Mouse (Mus musculus) embryonic facial prominence, embryonic 12.5 days (tissue): Measurements from ENCODE around the gene Tmeff1. TPM values are rescaled to one million over a fixed set of nuclear protein-coding genes. Genes with fewer than 3 reads are reported as not detected.

Experiments
- ATAC-seq: fragments of 200-750 bp; cut with Nextera tagmentation; 2 replicates; pipeline ENCODE4 v1.8.0; 2017; ENCODE audit not compliant: insufficient number of reproducible peaks, insufficient read depth, low FRiP score, low TSS enrichment
- H3K27ac ChIP-seq: fragments of 300-500 bp; sonication (generic); 2 replicates; pipeline ENCODE4 v1.5.1; 2016; ENCODE audit warnings: mild to moderate bottlenecking
- H3K27me3 ChIP-seq: fragments of 300-500 bp; sonication (generic); 2 replicates; pipeline ENCODE4 v1.6.1; 2016; ENCODE audit warnings: mild to moderate bottlenecking, moderate library complexity
- H3K36me3 ChIP-seq: fragments of 300-500 bp; sonication (generic); 2 replicates; pipeline ENCODE4 v1.6.1; 2016; ENCODE audit warnings: mild to moderate bottlenecking
- H3K4me1 ChIP-seq: fragments of 300-500 bp; sonication (generic); 2 replicates; pipeline ENCODE4 v1.6.1; 2016
- H3K4me2 ChIP-seq: fragments of 300-500 bp; sonication (generic); replicated peaks from 2 replicates; pipeline ENCODE4 v1.6.1; 2016; ENCODE audit warnings: mild to moderate bottlenecking, moderate library complexity
- H3K4me3 ChIP-seq: fragments of 300-500 bp; sonication (generic); 2 replicates; pipeline ENCODE4 v1.5.1; 2016; ENCODE audit warnings: mild to moderate bottlenecking
- H3K9ac ChIP-seq: fragments of 300-500 bp; sonication (generic); 2 replicates; pipeline ENCODE4 v1.6.1; 2016; ENCODE audit warnings: mild to moderate bottlenecking, moderate library complexity
- H3K9me3 ChIP-seq: fragments of 300-500 bp; sonication (generic); 2 replicates; pipeline ENCODE4 v1.6.1; 2016; ENCODE audit warnings: mild to moderate bottlenecking, moderate library complexity
- WGBS: fragments of 180-500 bp; shearing (Covaris S2); methylation state at CpG from one replicate; pipeline ENCODE4 v1.1.7; 2016; 5-methylcytosine and 5-hydroxymethylcytosine counted together
- polyA plus RNA-seq: library from polyadenylated mRNA; unstranded; fragments of >200 nt; fragmentation: Nextera tagmentation; extraction: Ambion mirVana; gene quantifications from 2 replicates; pipeline ENCODE4 v1.2.1, GENCODE M21; 2016

Tmeff1 gene
- polyA plus RNA-seq, 1 experiment from 2014 or later = 124 TPM

DNA sequence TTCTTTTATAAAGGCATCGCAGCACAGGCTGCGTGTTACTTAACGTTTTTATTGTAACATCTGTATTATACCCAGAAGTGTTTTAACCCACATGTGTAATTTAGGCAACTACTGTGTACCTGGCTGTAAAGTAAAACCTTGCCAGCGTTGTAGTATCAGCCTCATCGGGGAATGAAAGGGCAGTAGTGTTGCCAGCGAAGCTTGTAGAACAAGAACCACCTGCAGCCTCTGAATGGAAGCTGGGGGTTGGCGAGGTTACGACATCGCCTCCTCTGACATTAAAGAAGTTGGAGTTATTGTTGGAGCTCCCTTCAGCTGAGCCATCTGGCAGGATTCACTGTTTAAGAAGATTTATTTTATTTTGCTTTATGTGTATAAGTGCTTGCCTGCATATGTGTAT is 40.9 kb downstream of the Tmeff1 start:
- Histone ChIP-seq H3K4me1 (no peaks in the 10 kb centered on the region), H3K9me3 (no peaks in the 10 kb centered on the region), H3K4me2 (no peak overlapping the region), H3K36me3 (peaks cover 62% of the 10 kb centered on the region), H3K4me3 (no peak overlapping the region), H3K27ac (no peak overlapping the region), H3K9ac (no peak overlapping the region), H3K27me3 (no peaks in the 10 kb centered on the region)
- no peak for ATAC-seq
- 82% methylated on average over 9 of the region's 9 CpGs for WGBS

GRCm38 (mm10) chr4:48629445-48629844 is 44.5 kb downstream of the Tmeff1 start:
- Histone ChIP-seq H3K4me1 (no peaks in the 10 kb centered on the region), H3K9me3 (no peaks in the 10 kb centered on the region), H3K9ac (no peak overlapping the region), H3K4me3 (no peak overlapping the region), H3K4me2 (no peak overlapping the region), H3K27ac (no peak overlapping the region), H3K27me3 (no peaks in the 10 kb centered on the region), H3K36me3 (peaks cover 51% of the 10 kb centered on the region)
- ATAC-seq = no peak
- WGBS = 91% methylated on average over 13 of the region's 13 CpGs

DNA sequence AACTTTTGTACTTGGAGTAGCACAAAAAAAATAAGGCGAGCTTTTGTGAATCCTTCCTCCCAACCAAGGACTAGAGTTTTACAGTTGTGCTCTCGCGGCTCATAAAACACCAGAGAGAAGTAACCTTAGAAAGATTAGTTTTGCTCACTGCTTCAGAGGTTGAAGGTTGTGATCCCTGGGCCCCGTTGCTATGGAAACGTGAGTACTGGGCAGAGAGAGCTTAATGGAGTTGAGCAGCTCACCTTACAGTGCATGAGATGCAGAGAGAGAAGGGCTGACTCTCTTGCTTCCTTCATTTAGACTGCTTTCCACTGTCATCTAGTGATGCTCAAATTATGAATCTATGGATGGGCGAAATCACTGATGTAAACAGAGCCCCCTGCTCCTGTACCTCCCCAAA is 48.6 kb downstream of the Tmeff1 start:
- no peak for ATAC-seq
- WGBS = 56% methylated on average over 6 of the region's 6 CpGs

DNA sequence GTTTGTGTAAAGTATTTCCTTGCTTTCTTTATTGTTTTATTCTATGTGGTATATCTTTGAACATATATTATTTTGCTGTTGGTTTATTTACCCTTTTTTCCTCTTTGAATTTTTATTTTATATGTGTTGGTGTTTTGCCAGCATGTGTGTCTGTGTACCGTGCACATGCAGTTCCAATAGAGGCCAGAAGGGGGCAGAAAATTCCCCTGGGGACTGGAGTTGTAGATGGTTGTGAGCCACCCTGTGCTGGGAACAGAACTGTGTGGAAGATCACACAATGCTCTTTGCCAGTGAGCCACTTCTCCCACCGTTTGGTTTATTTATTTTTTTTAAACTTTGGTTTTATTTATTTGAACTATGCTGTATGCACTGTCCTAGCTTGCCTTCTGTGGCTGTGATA is 49.1 kb downstream of the Tmeff1 start:
- Histone ChIP-seq H3K4me1 (peaks cover 9% of the 10 kb centered on the region; the same call in 1 of the 2 replicates), H3K9ac (no peak overlapping the region), H3K27ac (no peak overlapping the region), H3K36me3 (peaks cover 39% of the 10 kb centered on the region), H3K9me3 (no peaks in the 10 kb centered on the region), H3K4me3 (no peak overlapping the region), H3K4me2 (no peak overlapping the region), H3K27me3 (no peaks in the 10 kb centered on the region)
- 69% methylated on average over 2 of the region's 2 CpGs for WGBS
- ATAC-seq = no peak

More for the DNA sequence above, 48.6 kb downstream of the Tmeff1 start:
- no peak overlapping the region for H3K27ac ChIP-seq
- H3K4me1 ChIP-seq = peaks cover 9% of the 10 kb centered on the region; the same call in 1 of the 2 replicates
- no peaks in the 10 kb centered on the region for H3K27me3 ChIP-seq
- peaks cover 42% of the 10 kb centered on the region for H3K36me3 ChIP-seq
- H3K9me3 ChIP-seq = no peaks in the 10 kb centered on the region
- H3K9ac ChIP-seq = no peak overlapping the region
- no peak overlapping the region for H3K4me3 ChIP-seq
- no peak overlapping the region for H3K4me2 ChIP-seq

- WGBS = 94% methylated on average over 13 of the region's 13 CpGs
- H3K4me3 ChIP-seq = no peak overlapping the region
- H3K27ac ChIP-seq = no peak overlapping the region
- H3K4me1 ChIP-seq = peaks cover 9% of the 10 kb centered on the region; the same call in 1 of the 2 replicates
- H3K36me3 ChIP-seq = peaks cover 47% of the 10 kb centered on the region
- ATAC-seq = no peak
- no peak overlapping the region for H3K9ac ChIP-seq
- no peak overlapping the region for H3K4me2 ChIP-seq
- no peaks in the 10 kb centered on the region for H3K9me3 ChIP-seq
- no peaks in the 10 kb centered on the region for H3K27me3 ChIP-seq
Observed at GRCm38 (mm10) chr4:48636831-48637230, 51.9 kb downstream of the Tmeff1 start.

DNA sequence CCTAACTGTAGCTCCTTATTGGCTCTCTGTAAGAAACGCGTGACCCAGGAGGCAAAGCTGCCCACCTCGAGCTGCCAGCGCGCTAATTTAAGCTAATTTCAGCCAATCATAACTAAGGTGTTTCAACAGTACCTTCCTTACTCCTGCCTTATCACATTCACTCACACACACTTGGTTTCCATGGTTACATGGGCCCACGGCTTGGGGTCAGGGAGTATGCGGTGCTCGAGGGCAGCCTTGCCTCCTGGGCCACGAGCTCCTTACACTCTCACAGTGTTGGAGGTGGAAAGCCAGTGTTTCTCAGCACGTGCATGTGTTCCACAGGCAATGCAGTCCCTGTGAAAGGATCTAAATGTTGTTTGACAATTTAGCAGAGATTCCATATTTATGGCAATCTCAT is 53.2 kb downstream of the Tmeff1 start:
- 80% methylated on average over 10 of the region's 10 CpGs for WGBS
- no peak for ATAC-seq
- Histone ChIP-seq H3K4me3 (no peak overlapping the region), H3K9me3 (no peaks in the 10 kb centered on the region), H3K4me2 (no peak overlapping the region), H3K27ac (no peak overlapping the region), H3K36me3 (peaks cover 53% of the 10 kb centered on the region), H3K9ac (no peak overlapping the region), H3K27me3 (no peaks in the 10 kb centered on the region), H3K4me1 (peaks cover 9% of the 10 kb centered on the region; the same call in 1 of the 2 replicates)

DNA sequence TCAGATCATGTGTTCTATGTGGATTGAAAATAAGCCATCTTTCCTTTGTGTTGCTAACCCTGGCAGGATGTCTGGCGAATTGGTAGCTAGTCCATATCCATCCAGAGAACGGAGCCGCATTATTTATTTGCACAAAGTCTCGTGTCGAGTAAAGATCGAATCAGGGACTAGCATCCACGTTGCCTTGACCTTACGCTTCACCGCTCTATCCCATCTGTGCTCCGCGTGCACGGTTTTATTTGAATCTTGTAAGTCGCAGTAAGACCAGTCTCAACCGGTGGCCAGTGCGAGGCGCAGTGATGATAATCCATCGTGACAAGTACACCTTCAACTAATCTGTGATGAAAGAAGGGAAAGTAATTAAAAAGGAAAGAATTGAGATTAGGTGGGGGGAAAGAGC is 54.5 kb downstream of the Tmeff1 start:
- ATAC-seq = no peak
- 90% methylated on average over 17 of the region's 17 CpGs for WGBS

DNA sequence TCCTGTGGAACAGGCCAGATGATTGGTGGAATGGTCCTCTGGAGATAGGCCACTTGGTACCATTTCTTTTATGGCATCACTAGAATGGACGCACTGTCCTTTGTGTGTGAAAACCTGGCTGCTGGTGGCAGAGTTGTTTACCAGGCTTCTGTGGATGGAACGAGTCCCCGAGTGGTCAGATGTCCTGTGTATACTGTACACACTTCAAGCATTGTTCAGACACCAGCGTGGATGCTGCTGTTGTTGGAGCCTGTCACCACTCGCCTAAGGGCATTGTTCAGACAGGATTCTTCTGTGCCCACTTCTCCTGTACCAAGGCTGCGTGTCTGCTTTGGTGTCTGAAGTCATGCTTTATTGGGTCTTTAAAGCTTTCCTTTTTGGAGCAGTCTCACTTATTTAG is 58.8 kb downstream of the Tmeff1 start:
- ATAC-seq = no peak
- no peaks in the 10 kb centered on the region for H3K27me3 ChIP-seq
- peaks cover 72% of the 10 kb centered on the region for H3K36me3 ChIP-seq
- H3K27ac ChIP-seq = no peak overlapping the region
- H3K4me2 ChIP-seq = no peak overlapping the region
- H3K9ac ChIP-seq = no peak overlapping the region
- no peak overlapping the region for H3K4me3 ChIP-seq
- 85% methylated on average over 6 of the region's 6 CpGs for WGBS
- no peaks in the 10 kb centered on the region for H3K4me1 ChIP-seq
- H3K9me3 ChIP-seq = 0 out of 2 replicates have a peak, but pooled peaks cover 3% of the 10 kb centered on the region

More for the DNA sequence above, 54.5 kb downstream of the Tmeff1 start:
- Histone ChIP-seq H3K4me1 (peaks cover 9% of the 10 kb centered on the region; the same call in 1 of the 2 replicates), H3K9me3 (no peaks in the 10 kb centered on the region), H3K27me3 (no peaks in the 10 kb centered on the region), H3K4me2 (no peak overlapping the region), H3K36me3 (peaks cover 60% of the 10 kb centered on the region), H3K9ac (no peak overlapping the region), H3K27ac (no peak overlapping the region), H3K4me3 (no peak overlapping the region)

- H3K9me3 ChIP-seq = 0 out of 2 replicates have a peak, but pooled peaks cover 3% of the 10 kb centered on the region
- H3K27me3 ChIP-seq = no peaks in the 10 kb centered on the region
- no peak for ATAC-seq
- peaks cover 72% of the 10 kb centered on the region for H3K36me3 ChIP-seq
- no peak overlapping the region for H3K4me3 ChIP-seq
- H3K27ac ChIP-seq = no peak overlapping the region
- 90% methylated on average over 5 of the region's 5 CpGs for WGBS
- H3K4me2 ChIP-seq = no peak overlapping the region
- no peaks in the 10 kb centered on the region for H3K4me1 ChIP-seq
- H3K9ac ChIP-seq = no peak overlapping the region
Observed at GRCm38 (mm10) chr4:48646143-48646542, 61.2 kb downstream of the Tmeff1 start.

DNA sequence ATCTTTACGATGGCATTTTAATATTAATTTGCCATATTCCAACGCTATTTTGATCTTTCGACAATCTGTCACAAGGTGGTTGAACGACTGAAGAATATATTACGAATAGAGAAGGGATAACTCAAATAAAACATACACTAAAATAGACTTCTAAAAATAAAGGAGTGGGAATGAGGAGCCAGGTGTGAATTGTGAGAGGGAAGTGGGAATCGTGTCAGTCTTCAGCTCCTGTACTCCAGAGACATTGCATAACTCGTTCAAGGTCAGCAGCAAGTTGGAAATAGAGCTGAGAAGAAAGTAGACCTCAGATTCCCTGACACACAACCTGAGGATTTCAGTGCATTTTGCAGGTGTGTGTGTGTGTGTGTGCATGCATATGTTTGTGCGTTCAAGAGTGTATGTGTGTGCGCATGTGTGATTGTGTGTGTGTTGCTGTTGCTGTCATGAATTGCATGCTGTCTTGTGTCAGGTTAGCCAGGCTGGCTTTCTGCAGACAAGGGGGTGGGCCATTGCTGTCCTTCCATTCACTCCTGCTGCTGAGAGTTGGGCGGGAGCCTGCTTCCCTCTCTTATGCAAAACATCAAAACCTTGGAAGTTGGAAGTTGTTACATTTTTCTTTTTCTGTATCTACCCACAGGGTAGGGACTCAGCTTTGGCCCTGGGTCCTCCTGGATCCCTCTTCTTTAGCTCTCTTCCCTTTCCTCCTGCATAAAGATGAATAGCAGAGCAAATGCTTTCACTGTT is 65.8 kb downstream of the Tmeff1 start:
- Histone ChIP-seq H3K4me1 (no peaks in the 10 kb centered on the region), H3K9me3 (0 out of 2 replicates have a peak, but pooled peaks cover 3% of the 10 kb centered on the region), H3K9ac (no peak overlapping the region), H3K4me3 (no peak overlapping the region), H3K27me3 (no peaks in the 10 kb centered on the region), H3K4me2 (no peak overlapping the region), H3K36me3 (peaks cover 65% of the 10 kb centered on the region), H3K27ac (no peak overlapping the region)
- WGBS = 90% methylated on average over 10 of the region's 10 CpGs
- no peak for ATAC-seq

DNA sequence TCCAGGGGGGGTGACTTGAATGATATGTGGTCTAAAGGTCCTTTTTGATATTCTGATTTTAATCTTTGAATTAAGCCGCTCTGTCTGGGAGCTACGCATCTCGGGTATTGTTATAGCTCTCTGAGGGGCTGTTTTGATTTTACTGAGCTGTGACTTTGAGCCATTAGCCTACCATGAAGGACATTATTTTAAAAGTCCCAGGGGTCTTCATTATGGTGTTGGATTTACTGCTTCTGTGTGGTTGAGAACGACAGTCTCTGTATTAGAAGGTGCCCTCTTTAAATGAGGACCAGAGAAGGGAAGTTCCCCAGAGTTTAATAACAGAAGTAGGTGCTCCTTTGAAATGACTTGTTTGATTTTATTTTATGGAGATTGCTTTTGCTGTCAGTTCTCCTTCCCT is 69.1 kb downstream of the Tmeff1 start:
- H3K9ac ChIP-seq = no peak overlapping the region
- no peaks in the 10 kb centered on the region for H3K4me1 ChIP-seq
- no peaks in the 10 kb centered on the region for H3K9me3 ChIP-seq
- no peaks in the 10 kb centered on the region for H3K27me3 ChIP-seq
- no peak overlapping the region for H3K4me3 ChIP-seq
- H3K4me2 ChIP-seq = no peak overlapping the region
- ATAC-seq = no peak
- WGBS = 72% methylated on average over 4 of the region's 4 CpGs
- no peak overlapping the region for H3K27ac ChIP-seq
- H3K36me3 ChIP-seq = peaks cover 61% of the 10 kb centered on the region

DNA sequence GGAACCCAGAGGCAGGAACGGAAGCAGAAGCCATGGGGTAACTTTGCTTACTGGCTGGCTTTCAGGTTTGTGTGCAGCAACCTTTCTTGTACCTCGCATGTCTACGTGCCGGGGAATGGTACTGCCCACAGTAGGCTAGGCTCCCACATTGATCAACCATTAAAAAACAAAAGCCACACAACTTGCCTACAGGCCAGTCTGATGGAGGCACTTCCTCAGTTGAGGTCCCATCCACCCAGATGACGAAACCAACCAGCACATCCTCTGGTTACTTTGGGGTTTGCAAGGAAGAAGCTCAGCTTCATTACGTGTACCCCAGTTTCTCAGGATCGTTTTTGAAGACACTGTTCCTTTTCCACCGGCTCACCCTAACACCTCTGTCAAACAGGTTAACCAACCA is 71.6 kb downstream of the Tmeff1 start:
- no peak overlapping the region for H3K9ac ChIP-seq
- ATAC-seq = no peak
- no peak overlapping the region for H3K4me3 ChIP-seq
- H3K4me1 ChIP-seq = no peaks in the 10 kb centered on the region
- H3K9me3 ChIP-seq = no peaks in the 10 kb centered on the region
- H3K4me2 ChIP-seq = no peak overlapping the region
- no peak overlapping the region for H3K27ac ChIP-seq
- H3K36me3 ChIP-seq = peaks cover 57% of the 10 kb centered on the region
- no peaks in the 10 kb centered on the region for H3K27me3 ChIP-seq
- 93% methylated on average over 8 of the region's 8 CpGs for WGBS
